Mouse (Mus musculus): ENCODE data around the gene Olfr1208. TPM values are rescaled to one million over a fixed set of nuclear protein-coding genes. Genes with fewer than 3 reads are reported as not detected.

Olfr1208 gene
- polyA plus RNA-seq (2016; fragmentation: Nextera tagmentation; extraction: Ambion mirVana): not detected in 2 replicates

DNA sequence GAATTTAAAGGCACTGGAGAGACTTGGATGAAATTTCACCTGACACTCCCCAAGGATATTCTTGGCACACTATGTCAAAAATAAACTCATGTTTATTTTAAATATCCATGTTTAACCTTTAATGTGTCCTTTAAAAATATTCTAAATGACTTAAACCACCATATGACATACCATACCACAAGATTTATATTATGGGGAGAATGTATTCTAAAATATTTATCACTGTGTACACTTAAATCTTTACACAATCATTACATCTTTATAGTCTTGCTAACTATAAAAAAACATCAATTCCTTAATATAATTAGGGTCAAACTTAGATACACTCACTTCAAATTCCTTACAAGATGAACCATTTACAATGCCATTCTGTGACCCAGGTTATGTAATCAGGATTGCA lies at the start of gene Olfr1208:
Gene Olfr1208, minus strand, starts transcription at position 101 of the 400 bp plus-strand sequence.
- H3K27ac ChIP-seq: no peak within 1 kb of the TSS
- no peak within 1 kb of the TSS for H3K4me2 ChIP-seq
- ATAC-seq: no peak
- H3K27me3 ChIP-seq (replicated peaks): no peaks in the 10 kb centered on the region
- H3K36me3 ChIP-seq: no peaks in the 10 kb centered on the region
- no peaks in the 10 kb centered on the region for H3K9me3 ChIP-seq (replicated peaks)
- H3K9ac ChIP-seq: no peak within 1 kb of the TSS
- no peaks in the 10 kb centered on the region for H3K4me1 ChIP-seq
- H3K4me3 ChIP-seq: no peak within 1 kb of the TSS

DNA sequence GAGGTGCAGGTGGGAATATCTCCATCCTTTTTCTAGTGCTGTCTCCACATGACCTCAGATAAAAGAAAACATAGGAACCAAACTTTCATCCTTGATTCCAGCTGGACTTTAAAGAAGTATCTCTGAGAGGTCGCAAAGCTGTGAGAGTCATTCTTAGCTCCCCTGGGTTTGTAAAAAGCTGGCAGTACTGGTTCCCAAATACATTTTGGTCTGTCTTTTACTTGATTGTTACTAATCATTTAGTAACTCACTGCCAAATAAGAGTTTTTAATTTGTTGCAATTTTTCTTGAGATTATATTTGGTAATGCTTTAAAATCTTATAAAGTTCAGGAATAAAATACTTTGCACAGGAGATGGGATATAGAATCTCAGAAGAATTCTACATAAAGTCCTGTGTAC lies 35.9 kb upstream of the Olfr1208 start, which contains the start of gene Olfr1211:
Gene Olfr1211, minus strand, starts transcription at position 101 of the 400 bp plus-strand sequence.
- 59% methylated on average over 1 of the region's 1 CpGs for WGBS (ENCODE audit: insufficient replicate concordance)
- Histone ChIP-seq H3K27ac (no peak within 1 kb of the TSS), H3K4me3 (no peak within 1 kb of the TSS), H3K4me1 (no peaks in the 10 kb centered on the region), H3K9ac (no peak within 1 kb of the TSS), H3K27me3 (replicated peaks) (no peaks in the 10 kb centered on the region), H3K36me3 (no peaks in the 10 kb centered on the region), H3K4me2 (no peak within 1 kb of the TSS), H3K9me3 (replicated peaks) (no peaks in the 10 kb centered on the region)
- no peak for ATAC-seq

- 71% methylated on average over 3 of the region's 3 CpGs for WGBS (ENCODE audit: insufficient replicate concordance)
- no peak within 1 kb of the TSS for H3K4me3 ChIP-seq
- H3K9ac ChIP-seq: no peak within 1 kb of the TSS
- no peaks in the 10 kb centered on the region for H3K36me3 ChIP-seq
- ATAC-seq: no peak
- no peaks in the 10 kb centered on the region for H3K9me3 ChIP-seq (replicated peaks)
- H3K27me3 ChIP-seq (replicated peaks): no peaks in the 10 kb centered on the region
- H3K4me1 ChIP-seq: no peaks in the 10 kb centered on the region
- no peak within 1 kb of the TSS for H3K4me2 ChIP-seq
- no peak within 1 kb of the TSS for H3K27ac ChIP-seq
These were observed 12.9 kb upstream of the Olfr1208 start, which contains the start of gene Olfr1209 for GRCm38 (mm10) chr2:88915057-88915456. Gene Olfr1209, minus strand, starts transcription at chr2:88915157.

GRCm38 (mm10) chr2:88862931-88863330 lies 39.2 kb downstream of the Olfr1208 start, which contains the start of gene Olfr1206:
Gene Olfr1206, plus strand, starts transcription at chr2:88863231.
- no peaks in the 10 kb centered on the region for H3K36me3 ChIP-seq
- H3K27me3 ChIP-seq (replicated peaks): no peaks in the 10 kb centered on the region
- no peak within 1 kb of the TSS for H3K4me3 ChIP-seq
- no peak within 1 kb of the TSS for H3K27ac ChIP-seq
- no peak within 1 kb of the TSS for H3K9ac ChIP-seq
- no peak for ATAC-seq
- no peaks in the 10 kb centered on the region for H3K4me1 ChIP-seq
- H3K4me2 ChIP-seq: no peak within 1 kb of the TSS
- no peaks in the 10 kb centered on the region for H3K9me3 ChIP-seq (replicated peaks)
- 62% methylated on average over 2 of the region's 2 CpGs for WGBS (ENCODE audit: insufficient replicate concordance)

GRCm38 (mm10) chr2:88848992-88849391 lies 53.1 kb downstream of the Olfr1208 start, which contains the start of gene Olfr1204:
Gene Olfr1204, plus strand, starts transcription at chr2:88849292.
- Histone ChIP-seq H3K4me1 (no peaks in the 10 kb centered on the region), H3K4me3 (no peak within 1 kb of the TSS), H3K27ac (no peak within 1 kb of the TSS), H3K9me3 (replicated peaks) (no peaks in the 10 kb centered on the region), H3K27me3 (replicated peaks) (no peaks in the 10 kb centered on the region), H3K36me3 (no peaks in the 10 kb centered on the region), H3K4me2 (no peak within 1 kb of the TSS), H3K9ac (no peak within 1 kb of the TSS)
- ATAC-seq: no peak
- 66% methylated on average over 1 of the region's 1 CpGs for WGBS (ENCODE audit: insufficient replicate concordance)

Other genes starting within 250 kb of the Olfr1208 start
- not detected in 2 replicates for gene Olfr1193, start 226.7 kb downstream of the Olfr1208 start, polyA plus RNA-seq (2016; fragmentation: Nextera tagmentation; extraction: Ambion mirVana)
- not detected in 2 replicates for gene Olfr1195, start 213.1 kb downstream of the Olfr1208 start, polyA plus RNA-seq (2016; fragmentation: Nextera tagmentation; extraction: Ambion mirVana)
- gene Olfr1196, start 197.7 kb downstream of the Olfr1208 start, polyA plus RNA-seq (2016; fragmentation: Nextera tagmentation; extraction: Ambion mirVana): not detected in 2 replicates
- gene Olfr1197, start 169.9 kb downstream of the Olfr1208 start, polyA plus RNA-seq (2016; fragmentation: Nextera tagmentation; extraction: Ambion mirVana): not detected in 2 replicates
- not detected in 2 replicates for gene Olfr1198, start 150.9 kb downstream of the Olfr1208 start, polyA plus RNA-seq (2016; fragmentation: Nextera tagmentation; extraction: Ambion mirVana)
- not detected in 2 replicates for gene Olfr1199, start 141.8 kb downstream of the Olfr1208 start, polyA plus RNA-seq (2016; fragmentation: Nextera tagmentation; extraction: Ambion mirVana)
- not detected in 2 replicates for gene Olfr1200, start 131.8 kb downstream of the Olfr1208 start, polyA plus RNA-seq (2016; fragmentation: Nextera tagmentation; extraction: Ambion mirVana)
- gene Olfr1201, start 109.3 kb downstream of the Olfr1208 start, polyA plus RNA-seq (2016; fragmentation: Nextera tagmentation; extraction: Ambion mirVana): not detected in 2 replicates
- gene Olfr1202, start 87.8 kb downstream of the Olfr1208 start, polyA plus RNA-seq (2016; fragmentation: Nextera tagmentation; extraction: Ambion mirVana): not detected in 2 replicates
- not detected in 2 replicates for gene Olfr1205, start 72.6 kb downstream of the Olfr1208 start, polyA plus RNA-seq (2016; fragmentation: Nextera tagmentation; extraction: Ambion mirVana)
- not detected in 2 replicates for gene Olfr1204, start 53.0 kb downstream of the Olfr1208 start, polyA plus RNA-seq (2016; fragmentation: Nextera tagmentation; extraction: Ambion mirVana)
- not detected in 2 replicates for gene Olfr1206, start 39.1 kb downstream of the Olfr1208 start, polyA plus RNA-seq (2016; fragmentation: Nextera tagmentation; extraction: Ambion mirVana)
- gene Olfr1209, start 12.8 kb upstream of the Olfr1208 start, polyA plus RNA-seq (2016; fragmentation: Nextera tagmentation; extraction: Ambion mirVana): not detected in 2 replicates
- not detected in 2 replicates for gene Olfr1211, start 35.8 kb upstream of the Olfr1208 start, polyA plus RNA-seq (2016; fragmentation: Nextera tagmentation; extraction: Ambion mirVana)
- gene Olfr1212, start 51.7 kb upstream of the Olfr1208 start, polyA plus RNA-seq (2016; fragmentation: Nextera tagmentation; extraction: Ambion mirVana): not detected in 2 replicates
- gene Gm13762, start 78.0 kb upstream of the Olfr1208 start, polyA plus RNA-seq (2016; fragmentation: Nextera tagmentation; extraction: Ambion mirVana): not detected in 2 replicates
- not detected in 2 replicates for gene Olfr1214, start 90.3 kb upstream of the Olfr1208 start, polyA plus RNA-seq (2016; fragmentation: Nextera tagmentation; extraction: Ambion mirVana)
- gene Olfr1215, start 104.7 kb upstream of the Olfr1208 start, polyA plus RNA-seq (2016; fragmentation: Nextera tagmentation; extraction: Ambion mirVana): not detected in 2 replicates
- gene Olfr1216, start 116.0 kb upstream of the Olfr1208 start, polyA plus RNA-seq (2016; fragmentation: Nextera tagmentation; extraction: Ambion mirVana): not detected in 2 replicates
- not detected in 2 replicates for gene Olfr1217, start 129.8 kb upstream of the Olfr1208 start, polyA plus RNA-seq (2016; fragmentation: Nextera tagmentation; extraction: Ambion mirVana)
- not detected in 2 replicates for gene Olfr1218, start 158.9 kb upstream of the Olfr1208 start, polyA plus RNA-seq (2016; fragmentation: Nextera tagmentation; extraction: Ambion mirVana)
- gene Olfr1219, start 181.2 kb upstream of the Olfr1208 start, polyA plus RNA-seq (2016; fragmentation: Nextera tagmentation; extraction: Ambion mirVana): not detected in 2 replicates
- gene Olfr1220, start 204.5 kb upstream of the Olfr1208 start, polyA plus RNA-seq (2016; fragmentation: Nextera tagmentation; extraction: Ambion mirVana): not detected in 2 replicates
- not detected in 2 replicates for gene Olfr1221, start 215.0 kb upstream of the Olfr1208 start, polyA plus RNA-seq (2016; fragmentation: Nextera tagmentation; extraction: Ambion mirVana)
- gene Olfr1222, start 230.7 kb upstream of the Olfr1208 start, polyA plus RNA-seq (2016; fragmentation: Nextera tagmentation; extraction: Ambion mirVana): not detected in 2 replicates
- gene Olfr1223, start 249.2 kb upstream of the Olfr1208 start, polyA plus RNA-seq (2016; fragmentation: Nextera tagmentation; extraction: Ambion mirVana): not detected in 2 replicates

Data from liver, embryonic 12.5 days (tissue).